11 mouse cellular contexts compared by ENCODE assay signal in the genomic region with DNA sequence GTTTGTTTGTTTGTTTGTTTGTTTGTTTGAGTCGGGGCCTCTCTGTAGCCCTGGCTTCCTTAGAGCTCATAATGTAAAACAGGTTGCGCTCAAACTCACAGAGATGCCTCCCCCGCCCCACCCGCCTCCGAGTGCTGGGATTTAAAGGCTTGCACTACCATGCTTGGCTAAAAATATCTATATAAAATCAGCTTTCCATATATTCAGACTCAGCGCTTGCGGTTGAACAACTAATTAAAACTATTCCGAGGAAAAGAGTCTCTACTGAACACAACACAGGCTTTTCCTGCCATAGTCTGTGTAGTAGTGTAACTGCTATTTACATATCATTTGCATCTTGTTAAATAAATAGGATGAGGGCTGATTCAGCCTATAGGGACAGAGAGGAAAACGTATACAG. TPM values are rescaled to one million over a fixed set of nuclear protein-coding genes. Genes with fewer than 3 reads are reported as not detected.
"Had no signal": no experiment of that assay in that cellular context is flagged by ENCODE, and none has a peak within 500 bp of the region (broad histone marks: within the 10 kb centered on the region; RNA-seq: fewer than 3 reads in every experiment).

No protein-coding gene starts in this region.

- ATAC-seq: intestine, embryonic 15.5 days; liver, postnatal 0 days; midbrain, embryonic 16.5 days had no signal

- DNase-seq: kidney, adult 18-20 months; kidney, postnatal 10 days; kidney, postnatal 4 days; liver; liver, embryonic 13.5 days; liver, postnatal 0 days; thymus, adult 18-20 months; thymus, postnatal 14 days had no signal

RNA-seq across cellular contexts. Expression of a gene that starts 34.0 kb away (rescaled TPM):
- total RNA-seq: megakaryocyte-erythroid progenitor cell, adult 5-6 weeks had no signal
